Comparison of ENCODE assay signal across 14 mouse cellular contexts in the genomic region with DNA sequence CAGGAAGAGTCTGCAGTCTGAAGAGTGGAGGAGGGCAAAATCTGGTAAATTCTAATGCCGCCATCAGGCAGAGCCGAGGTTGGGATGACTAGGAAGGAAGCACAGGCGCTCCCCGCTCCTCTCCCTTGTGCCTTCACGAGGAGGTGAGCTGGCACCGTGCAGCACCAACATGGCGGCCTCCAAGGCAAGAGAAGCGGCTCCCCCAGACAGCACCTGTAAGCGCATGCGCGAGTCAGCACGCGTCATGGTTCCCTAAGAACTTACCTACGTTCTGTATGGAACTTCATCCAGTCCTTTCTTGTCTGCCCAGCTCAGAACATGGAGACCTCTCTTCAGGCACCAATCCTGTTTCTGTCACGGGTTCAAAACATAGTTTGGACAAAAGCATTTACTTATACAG.
"Had no signal": no experiment of that assay in that cellular context is flagged by ENCODE, and none has a peak within 500 bp of the region (broad histone marks: within the 10 kb centered on the region; RNA-seq: fewer than 3 reads in every experiment).

No protein-coding gene starts in this region.

- H3K9me3 ChIP-seq: kidney, embryonic 15.5 days; limb, embryonic 15.5 days; midbrain, embryonic 10.5 days; midbrain, embryonic 15.5 days; neural tube, embryonic 13.5 days had no signal

- H3K27ac ChIP-seq: kidney, embryonic 15.5 days; limb, embryonic 15.5 days; liver, embryonic 12.5 days; midbrain, embryonic 10.5 days; midbrain, embryonic 15.5 days; neural tube, embryonic 13.5 days had no signal

- H3K36me3 ChIP-seq: kidney, embryonic 15.5 days; limb, embryonic 15.5 days; liver, embryonic 12.5 days; midbrain, embryonic 10.5 days; midbrain, embryonic 15.5 days; neural tube, embryonic 13.5 days had no signal

- H3K4me1 ChIP-seq: liver, embryonic 12.5 days; midbrain, embryonic 10.5 days; midbrain, embryonic 15.5 days; neural tube, embryonic 13.5 days had no signal

- H3K4me3 ChIP-seq: kidney, embryonic 15.5 days; limb, embryonic 15.5 days; liver, embryonic 12.5 days; midbrain, embryonic 10.5 days; midbrain, embryonic 15.5 days; neural tube, embryonic 13.5 days had no signal

- DNase-seq: kidney, adult 2 months; kidney, postnatal 25 days; layer of hippocampus, postnatal 36 days; lung, embryonic 14.5 days; lung, postnatal 10 days; right cerebral cortex, postnatal 4 days; thymus, adult 2 months; thymus, postnatal 25 days had no signal

- H3K27me3 ChIP-seq: kidney, embryonic 15.5 days; limb, embryonic 15.5 days; liver, embryonic 12.5 days; midbrain, embryonic 15.5 days; neural tube, embryonic 13.5 days had no signal
